Mouse (Mus musculus): ENCODE measurements around the gene Rusc2. TPM values are rescaled to one million over a fixed set of nuclear protein-coding genes. Genes with fewer than 3 reads are reported as not detected.

The Rusc2 gene
- polyA plus RNA-seq, 1 experiment from 2014 or later, result 12.4 TPM

GRCm38 (mm10) chr4:43417269-43418062 lies 35.7 kb downstream of the Rusc2 start:
- H3K27me3 ChIP-seq (ENCODE audit: control insufficient read depth, insufficient read depth, low read length), result no peaks in the 10 kb centered on the region
- no peak overlapping the region for H3K4me3 ChIP-seq (ENCODE audit: low read length)
- H3K9me3 ChIP-seq (replicated peaks; ENCODE audit: control insufficient read depth, low read length), result no peaks in the 10 kb centered on the region
- WGBS, result 62% methylated on average over 16 of the region's 16 CpGs
- H3K4me1 ChIP-seq (ENCODE audit: control insufficient read depth, insufficient read depth, low read length), result peaks cover 17% of the 10 kb centered on the region
- H3K4me2 ChIP-seq (ENCODE audit: low read depth, low read length), result no peak overlapping the region
- no peak overlapping the region for H3K9ac ChIP-seq (ENCODE audit: low read length)
- peaks cover 28% of the 10 kb centered on the region for H3K36me3 ChIP-seq (ENCODE audit: control insufficient read depth, insufficient read depth)
- ATAC-seq (replicated peaks; ENCODE audit: extremely low read depth, insufficient read depth, low FRiP score), result no peak
- H3K27ac ChIP-seq (ENCODE audit: low read length), result no peak overlapping the region

- Histone ChIP-seq H3K4me2 (ENCODE audit: low read depth, low read length) (no peak overlapping the region), H3K36me3 (ENCODE audit: control insufficient read depth, insufficient read depth) (peaks cover 35% of the 10 kb centered on the region), H3K27ac (ENCODE audit: low read length) (0 out of 2 replicates have a peak overlapping the region, but pooled peaks have one; percentile 6), H3K9me3 (replicated peaks; ENCODE audit: control insufficient read depth, low read length) (no peaks in the 10 kb centered on the region), H3K27me3 (ENCODE audit: control insufficient read depth, insufficient read depth, low read length) (no peaks in the 10 kb centered on the region), H3K4me3 (ENCODE audit: low read length) (no peak overlapping the region), H3K9ac (ENCODE audit: low read length) (no peak overlapping the region), H3K4me1 (ENCODE audit: control insufficient read depth, insufficient read depth, low read length) (peaks cover 17% of the 10 kb centered on the region)
- no peak for ATAC-seq (replicated peaks; ENCODE audit: extremely low read depth, insufficient read depth, low FRiP score)
- 69% methylated on average over 4 of the region's 4 CpGs for WGBS
Measured at GRCm38 (mm10) chr4:43418450-43418849, 36.7 kb downstream of the Rusc2 start.

- H3K4me2 ChIP-seq (ENCODE audit: low read depth, low read length), result no peak overlapping the region
- 59% methylated on average over 15 of the region's 15 CpGs for WGBS
- peaks cover 17% of the 10 kb centered on the region for H3K4me1 ChIP-seq (ENCODE audit: control insufficient read depth, insufficient read depth, low read length)
- H3K27me3 ChIP-seq (ENCODE audit: control insufficient read depth, insufficient read depth, low read length), result no peaks in the 10 kb centered on the region
- H3K36me3 ChIP-seq (ENCODE audit: control insufficient read depth, insufficient read depth), result peaks cover 41% of the 10 kb centered on the region
- H3K9me3 ChIP-seq (replicated peaks; ENCODE audit: control insufficient read depth, low read length), result no peaks in the 10 kb centered on the region
- peak overlapping the region; percentile 15; the same call in 1 of the 2 replicates for H3K27ac ChIP-seq (ENCODE audit: low read length)
- no peak for ATAC-seq (replicated peaks; ENCODE audit: extremely low read depth, insufficient read depth, low FRiP score)
- H3K4me3 ChIP-seq (ENCODE audit: low read length), result no peak overlapping the region
- H3K9ac ChIP-seq (ENCODE audit: low read length), result peak overlapping the region; percentile 13; the same call in 1 of the 2 replicates
Measured at GRCm38 (mm10) chr4:43418973-43419656, 37.3 kb downstream of the Rusc2 start.

DNA sequence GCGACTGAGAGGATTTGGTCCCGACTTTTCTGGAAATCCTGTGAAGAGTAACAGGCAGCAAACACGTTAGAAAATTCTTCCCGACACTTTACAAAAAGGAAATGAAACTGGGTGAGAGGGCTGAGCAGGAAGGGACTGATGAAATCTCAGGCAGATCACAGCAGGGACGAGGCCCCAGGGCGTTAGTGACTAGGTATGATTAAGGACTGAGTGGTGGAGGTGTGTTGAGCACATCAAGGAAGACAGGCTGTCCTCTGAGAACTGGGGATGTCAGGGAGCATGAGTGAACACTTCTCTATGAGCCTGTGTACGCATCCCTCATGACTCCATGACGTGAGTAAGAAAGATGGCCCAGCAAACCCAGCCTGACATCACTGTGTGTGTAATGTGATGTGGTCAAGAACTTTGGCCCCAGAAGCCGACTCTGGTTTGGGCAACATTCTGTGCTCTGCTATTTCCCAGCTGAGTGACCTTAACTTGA lies 38.1 kb downstream of the Rusc2 start:
- H3K4me3 ChIP-seq (ENCODE audit: low read length), result no peak overlapping the region
- no peak overlapping the region for H3K4me2 ChIP-seq (ENCODE audit: low read depth, low read length)
- 62% methylated on average over 9 of the region's 9 CpGs for WGBS
- H3K27me3 ChIP-seq (ENCODE audit: control insufficient read depth, insufficient read depth, low read length), result peaks cover 2% of the 10 kb centered on the region; the same call in 1 of the 2 replicates
- H3K9ac ChIP-seq (ENCODE audit: low read length), result no peak overlapping the region; the same call in 1 of the 2 replicates
- peaks cover 47% of the 10 kb centered on the region for H3K36me3 ChIP-seq (ENCODE audit: control insufficient read depth, insufficient read depth)
- no peak for ATAC-seq (replicated peaks; ENCODE audit: extremely low read depth, insufficient read depth, low FRiP score)
- peaks cover 17% of the 10 kb centered on the region for H3K4me1 ChIP-seq (ENCODE audit: control insufficient read depth, insufficient read depth, low read length)
- H3K9me3 ChIP-seq (replicated peaks; ENCODE audit: control insufficient read depth, low read length), result no peaks in the 10 kb centered on the region
- H3K27ac ChIP-seq (ENCODE audit: low read length), result no peak overlapping the region

DNA sequence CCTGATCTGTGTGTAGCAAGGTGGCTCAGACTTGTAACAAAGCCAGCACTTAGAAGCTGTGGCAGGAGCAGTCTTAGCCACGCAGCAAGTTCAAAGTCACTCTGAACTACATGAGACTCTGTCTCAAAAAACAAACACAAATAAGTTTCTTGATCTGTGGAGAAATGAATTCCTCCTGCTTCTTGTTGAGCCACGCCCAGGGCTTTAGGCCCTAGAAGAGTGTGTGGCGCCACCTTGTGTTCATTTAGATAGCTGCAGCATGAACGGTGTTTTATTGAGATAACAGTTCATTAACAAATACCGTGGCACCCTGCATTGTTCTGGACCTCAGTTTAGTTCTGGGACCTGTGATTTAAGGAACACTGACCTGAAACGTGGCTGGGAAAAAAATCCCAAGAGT lies 38.5 kb downstream of the Rusc2 start:
- H3K9me3 ChIP-seq (replicated peaks; ENCODE audit: control insufficient read depth, low read length), result no peaks in the 10 kb centered on the region
- peaks cover 17% of the 10 kb centered on the region for H3K4me1 ChIP-seq (ENCODE audit: control insufficient read depth, insufficient read depth, low read length)
- no peak overlapping the region for H3K27ac ChIP-seq (ENCODE audit: low read length)
- ATAC-seq (replicated peaks; ENCODE audit: extremely low read depth, insufficient read depth, low FRiP score), result 0 out of 2 replicates have a peak, but pooled peaks have one; percentile 19
- no peak overlapping the region for H3K4me3 ChIP-seq (ENCODE audit: low read length)
- H3K4me2 ChIP-seq (ENCODE audit: low read depth, low read length), result no peak overlapping the region
- WGBS, result 4% methylated on average over 6 of the region's 6 CpGs
- H3K27me3 ChIP-seq (ENCODE audit: control insufficient read depth, insufficient read depth, low read length), result peaks cover 7% of the 10 kb centered on the region; the same call in 1 of the 2 replicates
- peaks cover 46% of the 10 kb centered on the region for H3K36me3 ChIP-seq (ENCODE audit: control insufficient read depth, insufficient read depth)
- H3K9ac ChIP-seq (ENCODE audit: low read length), result no peak overlapping the region

DNA sequence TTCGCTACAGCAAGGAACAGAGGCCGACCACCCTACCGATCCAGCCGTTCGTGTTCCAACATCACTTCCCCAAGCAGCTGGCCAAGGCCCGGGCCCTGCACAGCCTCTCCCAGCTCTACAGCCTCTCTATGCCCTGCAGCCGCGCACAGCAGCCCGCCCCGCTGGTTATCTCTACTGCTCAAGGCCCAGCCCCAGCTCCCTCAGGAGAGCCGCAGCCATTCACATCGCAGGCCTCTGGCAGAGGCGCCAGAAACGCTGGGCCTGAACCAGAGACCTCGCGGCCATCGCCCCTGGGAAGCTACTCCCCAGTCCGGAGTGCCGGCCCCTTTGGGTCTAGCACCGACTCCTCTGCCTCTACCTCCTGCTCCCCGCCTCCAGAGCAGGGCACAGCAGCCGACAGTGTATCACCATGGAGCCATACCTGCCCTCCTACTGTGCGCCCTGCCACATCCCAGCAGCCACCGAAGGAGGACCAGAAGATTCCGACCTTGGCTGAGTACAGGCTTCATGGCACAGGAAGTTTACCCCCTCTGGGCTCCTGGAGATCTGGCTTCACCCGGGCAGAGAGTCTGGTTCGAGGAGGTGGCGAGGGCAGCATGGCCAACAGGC lies 40.0 kb downstream of the Rusc2 start:
- Histone ChIP-seq H3K4me1 (ENCODE audit: control insufficient read depth, insufficient read depth, low read length) (peaks cover 16% of the 10 kb centered on the region), H3K4me3 (ENCODE audit: low read length) (no peak overlapping the region), H3K9me3 (replicated peaks; ENCODE audit: control insufficient read depth, low read length) (no peaks in the 10 kb centered on the region), H3K27ac (ENCODE audit: low read length) (no peak overlapping the region), H3K9ac (ENCODE audit: low read length) (no peak overlapping the region), H3K27me3 (ENCODE audit: control insufficient read depth, insufficient read depth, low read length) (peaks cover 16% of the 10 kb centered on the region), H3K4me2 (ENCODE audit: low read depth, low read length) (no peak overlapping the region), H3K36me3 (ENCODE audit: control insufficient read depth, insufficient read depth) (peaks cover 47% of the 10 kb centered on the region)
- 73% methylated on average over 28 of the region's 28 CpGs for WGBS
- ATAC-seq (replicated peaks; ENCODE audit: extremely low read depth, insufficient read depth, low FRiP score), result no peak

GRCm38 (mm10) chr4:43423267-43423934 lies 41.6 kb downstream of the Rusc2 start:
- H3K36me3 ChIP-seq (ENCODE audit: control insufficient read depth, insufficient read depth), result peaks cover 46% of the 10 kb centered on the region
- H3K4me2 ChIP-seq (ENCODE audit: low read depth, low read length), result no peak overlapping the region
- no peak overlapping the region for H3K4me3 ChIP-seq (ENCODE audit: low read length)
- H3K9me3 ChIP-seq (replicated peaks; ENCODE audit: control insufficient read depth, low read length), result no peaks in the 10 kb centered on the region
- 85% methylated on average over 20 of the region's 20 CpGs for WGBS
- no peak overlapping the region for H3K27ac ChIP-seq (ENCODE audit: low read length)
- H3K4me1 ChIP-seq (ENCODE audit: control insufficient read depth, insufficient read depth, low read length), result peaks cover 6% of the 10 kb centered on the region
- peaks cover 21% of the 10 kb centered on the region for H3K27me3 ChIP-seq (ENCODE audit: control insufficient read depth, insufficient read depth, low read length)
- ATAC-seq (replicated peaks; ENCODE audit: extremely low read depth, insufficient read depth, low FRiP score), result no peak
- H3K9ac ChIP-seq (ENCODE audit: low read length), result no peak overlapping the region

DNA sequence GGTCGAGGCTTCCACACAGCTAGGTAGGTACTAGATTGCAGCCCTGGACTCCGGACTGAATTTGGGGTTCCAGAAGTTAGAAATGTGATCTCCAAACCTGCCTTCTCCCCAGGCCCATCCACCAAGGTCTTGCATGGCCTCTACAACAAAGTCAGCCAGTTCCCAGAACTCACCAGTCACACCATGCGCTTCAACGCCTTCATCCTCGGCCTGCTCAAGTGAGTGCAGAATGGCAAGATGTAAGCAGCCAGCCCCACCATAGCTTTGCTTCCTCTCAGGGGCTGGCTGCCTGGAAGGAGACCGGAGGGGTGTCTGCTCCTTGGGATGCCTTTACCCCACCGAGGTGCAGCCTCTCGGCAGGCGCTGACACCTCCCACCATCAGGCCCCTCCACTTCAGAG lies 42.3 kb downstream of the Rusc2 start:
- H3K4me2 ChIP-seq (ENCODE audit: low read depth, low read length), result no peak overlapping the region
- H3K36me3 ChIP-seq (ENCODE audit: control insufficient read depth, insufficient read depth), result peaks cover 46% of the 10 kb centered on the region
- no peaks in the 10 kb centered on the region for H3K9me3 ChIP-seq (replicated peaks; ENCODE audit: control insufficient read depth, low read length)
- H3K9ac ChIP-seq (ENCODE audit: low read length), result no peak overlapping the region
- H3K4me3 ChIP-seq (ENCODE audit: low read length), result no peak overlapping the region
- peaks cover 6% of the 10 kb centered on the region for H3K4me1 ChIP-seq (ENCODE audit: control insufficient read depth, insufficient read depth, low read length)
- ATAC-seq (replicated peaks; ENCODE audit: extremely low read depth, insufficient read depth, low FRiP score), result no peak
- H3K27ac ChIP-seq (ENCODE audit: low read length), result no peak overlapping the region
- H3K27me3 ChIP-seq (ENCODE audit: control insufficient read depth, insufficient read depth, low read length), result peaks cover 21% of the 10 kb centered on the region
- WGBS, result 78% methylated on average over 9 of the region's 9 CpGs
